Mouse (Mus musculus) kidney, adult 18-20 months (tissue): ENCODE results near the gene Maged1.
"Not testable (repeated sequence)": the region's sequence is repeated elsewhere in the genome, so short reads cannot be mapped to it uniquely, and the experiment has no call there.

Source experiments
- DNase-seq: peaks from one replicate; pipeline ENCODE4 v3.0.0; 2021

Gene Maged1

GRCm38 (mm10) chrX:94541918-94542355, at the start of gene Maged1:
Gene Maged1 (minus strand): TSS chrX:94542143.
- DNase-seq, result peak; percentile 89

GRCm38 (mm10) chrX:94580251-94580650, 38.3 kb upstream of the Maged1 start:
- DNase-seq, result no peak

- no peak for DNase-seq
Observed at GRCm38 (mm10) chrX:94564694-94565093, 22.8 kb upstream of the Maged1 start.

- DNase-seq, result no peak
Observed at GRCm38 (mm10) chrX:94562392-94562791, 20.4 kb upstream of the Maged1 start.

GRCm38 (mm10) chrX:94548227-94548626, 6.3 kb upstream of the Maged1 start:
- DNase-seq, result no peak

GRCm38 (mm10) chrX:94545941-94546340, 4.0 kb upstream of the Maged1 start:
- no peak for DNase-seq

GRCm38 (mm10) chrX:94544923-94545322, 3.0 kb upstream of the Maged1 start:
- DNase-seq, result peak; percentile 35

- peak; percentile 13 for DNase-seq
Observed at GRCm38 (mm10) chrX:94542536-94542935, 593 bp upstream of the Maged1 start.

- peak; percentile 27 for DNase-seq
Observed at GRCm38 (mm10) chrX:94541206-94541605, 737 bp downstream of the Maged1 start.

- DNase-seq, result peak; percentile 61
Observed at GRCm38 (mm10) chrX:94540341-94541201, 1.4 kb downstream of the Maged1 start.

GRCm38 (mm10) chrX:94534346-94534745, 7.6 kb downstream of the Maged1 start:
- no peak for DNase-seq

- DNase-seq, result no peak
Observed at GRCm38 (mm10) chrX:94530301-94530700, 11.6 kb downstream of the Maged1 start.

- DNase-seq, result no peak
Observed at GRCm38 (mm10) chrX:94522166-94522565, 19.8 kb downstream of the Maged1 start.

- no peak for DNase-seq
Observed at GRCm38 (mm10) chrX:94508442-94508819, 33.5 kb downstream of the Maged1 start.

GRCm38 (mm10) chrX:94507698-94508441, 34.1 kb downstream of the Maged1 start:
- not testable (repeated sequence) for DNase-seq

GRCm38 (mm10) chrX:94486001-94486792, 55.7 kb downstream of the Maged1 start:
- DNase-seq, result no peak
